ENCODE assay signal across 17 mouse cellular contexts in genomic region chr5:22247850-22248249, GRCm38 (mm10).
DNase-seq lines count a peak whose midpoint lies in the region; ATAC-seq lines count a peak whose summit lies in the region.
"Had no signal": no experiment of that assay in that cellular context is flagged by ENCODE, and none has a peak within 500 bp of the region (broad histone marks: within the 10 kb centered on the region; RNA-seq: fewer than 3 reads in every experiment).

No protein-coding gene starts in this region.

- H3K4me2 ChIP-seq in hindbrain, embryonic 13.5 days, result no peak overlapping the region
- no peak overlapping the region for H3K4me2 ChIP-seq in hindbrain, embryonic 11.5 days (replicated peaks; ENCODE audit: low read depth, low read length)
- H3K4me2 ChIP-seq: heart, embryonic 11.5 days; liver, embryonic 13.5 days had no signal

- no peak overlapping the region for H3K4me3 ChIP-seq in hindbrain, embryonic 13.5 days
- H3K4me3 ChIP-seq in hindbrain, embryonic 11.5 days (ENCODE audit: low read depth, low read length), result no peak overlapping the region
- H3K4me3 ChIP-seq: liver, embryonic 13.5 days had no signal

- H3K9ac ChIP-seq in hindbrain, embryonic 13.5 days, result no peak overlapping the region
- no peak overlapping the region for H3K9ac ChIP-seq in hindbrain, embryonic 11.5 days (ENCODE audit: low read depth, low read length)
- H3K9ac ChIP-seq: liver, embryonic 13.5 days had no signal

- peak overlapping the region; percentile 23; the same call in 1 of the 2 replicates for H3K27ac ChIP-seq in hindbrain, embryonic 13.5 days
- H3K27ac ChIP-seq in hindbrain, embryonic 11.5 days (ENCODE audit: low read depth, low read length), result no peak overlapping the region
- H3K27ac ChIP-seq: liver, embryonic 13.5 days had no signal

- H3K36me3 ChIP-seq in hindbrain, embryonic 13.5 days, result no peaks in the 10 kb centered on the region
- H3K36me3 ChIP-seq in hindbrain, embryonic 11.5 days (ENCODE audit: control insufficient read depth, insufficient read depth, low read length), result no peaks in the 10 kb centered on the region
- H3K36me3 ChIP-seq: liver, embryonic 13.5 days had no signal

- ATAC-seq in hindbrain, embryonic 13.5 days (ENCODE audit: low FRiP score), result peak; percentile 40; the same call in 1 of the 2 replicates
- no peak for ATAC-seq in hindbrain, embryonic 11.5 days (ENCODE audit: low FRiP score)
- ATAC-seq: Patski had no signal

- peaks cover 11% of the 10 kb centered on the region for H3K4me1 ChIP-seq in hindbrain, embryonic 13.5 days (replicated peaks)
- H3K4me1 ChIP-seq in hindbrain, embryonic 11.5 days (replicated peaks; ENCODE audit: control insufficient read depth, insufficient read depth, low read length), result no peaks in the 10 kb centered on the region
- H3K4me1 ChIP-seq: liver, embryonic 13.5 days had no signal

- intact Hi-C loops in heart, postnatal 10 days (cut with DNase I), result no loop called here

- no peaks in the 10 kb centered on the region for H3K9me3 ChIP-seq in hindbrain, embryonic 13.5 days
- no peaks in the 10 kb centered on the region for H3K9me3 ChIP-seq in hindbrain, embryonic 11.5 days (ENCODE audit: control insufficient read depth, low read length)
- H3K9me3 ChIP-seq: liver, embryonic 13.5 days had no signal

- 42% methylated on average over 6 of the region's 6 CpGs for WGBS in hindbrain, embryonic 13.5 days
- 67% methylated on average over 6 of the region's 6 CpGs for WGBS in hindbrain, embryonic 11.5 days

- DNase-seq in hindbrain, embryonic 11.5 days (ENCODE audit: low spot score), result no peak
- DNase-seq in brain, adult 2 months (ENCODE audit: low read depth, low spot score), result peak; percentile 82
- peak; percentile 61 to 69 for DNase-seq in cerebellum, adult 18-20 months
- DNase-seq in cerebellum, postnatal 4 days (ENCODE audit: low spot score in 2 of 2), result peak; percentile 21 to 47
- DNase-seq in heart, postnatal 10 days, result no peak
- DNase-seq in spleen, postnatal 10 days (ENCODE audit: low spot score in 2 of 2), result no peak
- DNase-seq: B cell, adult 2 months; gastrocnemius, postnatal 36 days; heart, postnatal 4 days; kidney, adult 8-10 months; kidney, postnatal 36 days; liver, embryonic 13.5 days; right cerebral cortex, postnatal 14 days; thymus, postnatal 4 days had no signal

- no peaks in the 10 kb centered on the region for H3K27me3 ChIP-seq in hindbrain, embryonic 13.5 days
- H3K27me3 ChIP-seq in hindbrain, embryonic 11.5 days (ENCODE audit: control insufficient read depth, insufficient read depth, low read length), result no peaks in the 10 kb centered on the region
- H3K27me3 ChIP-seq: liver, embryonic 13.5 days had no signal

Comparison
In these comparisons a context has a peak if more than half of its experiments do, and no peak if none do; other contexts are left out.
1. DNase-seq: peak in brain, adult 2 months (single experiment), cerebellum, adult 18-20 months (2 of 2) and cerebellum, postnatal 4 days (2 of 2); none in hindbrain, embryonic 11.5 days (single experiment), heart, postnatal 10 days (0 of 2) and spleen, postnatal 10 days (0 of 2).